Mouse (Mus musculus) layer of hippocampus, adult 2 months (tissue): Measurements from ENCODE around the gene Gpn3. TPM values are rescaled to one million over a fixed set of nuclear protein-coding genes. Genes with fewer than 3 reads are reported as not detected.

Experiments used
- DNase-seq, 2 experiments: peaks; one replicate each; pipeline ENCODE4 v3.0.0; 2022; ENCODE audit warnings: low spot score in 2 of 2
- H3K27ac ChIP-seq: fragments of 200-600 bp; 2 replicates; pipeline ENCODE4 v1.8.1; 2022
- H3K4me3 ChIP-seq: fragments of 200-600 bp; 2 replicates; pipeline ENCODE4 v1.8.1; 2022; ENCODE audit warnings: mild to moderate bottlenecking
- CTCF ChIP-seq: fragments of 200-600 bp; conservative IDR thresholded peaks from 2 replicates; pipeline ENCODE4 v1.8.1; 2022; ENCODE audit warnings: antibody characterized with exemption, mild to moderate bottlenecking, moderate library complexity
- long read RNA-seq, 2 experiments: library from polyadenylated mRNA; stranded (forward); transcript quantifications; one replicate each; pipeline ENCODE4 v2.0.0; 2021; ENCODE audit warnings: borderline mapping rate in 2 of 2
- total RNA-seq, 2 experiments: library from RNA; stranded (reverse); gene quantifications; 2 replicates each; pipeline ENCODE4 v1.2.3; 2021

Gene Gpn3
- 10 to 100 TPM; 30.0 to 32.3 TPM for total RNA-seq
- long read RNA-seq, experiment 1, transcript Gpn3-201 (8 exons, 1,592 nt) = major isoform, 24 of 25 reads
- long read RNA-seq, experiment 1, partial matches to known transcripts = 1 of 25 reads
- long read RNA-seq, experiment 1, other reads (novel, unspliced or antisense) = 0 of 25 reads
- long read RNA-seq, experiment 2, transcript Gpn3-201 (8 exons, 1,592 nt) = major isoform, 36 of 42 reads
- long read RNA-seq, experiment 2, partial matches to known transcripts = 1 of 42 reads
- long read RNA-seq, experiment 2, other reads (novel, unspliced or antisense) = 4 of 42 reads

GRCm38 (mm10) chr5:122371591-122372191 is at the start of gene Gpn3:
Gene Gpn3 (plus strand): TSS chr5:122371876.
- peak within 1 kb of the TSS; percentile 68 for H3K4me3 ChIP-seq
- H3K27ac ChIP-seq = peak within 1 kb of the TSS; percentile 98
- no peak for TF ChIP-seq CTCF
- no peak for DNase-seq

- no peak for TF ChIP-seq CTCF
- H3K27ac ChIP-seq = no peak overlapping the region
Observed at GRCm38 (mm10) chr5:122323523-122323922, 48.2 kb upstream of the Gpn3 start.

DNA sequence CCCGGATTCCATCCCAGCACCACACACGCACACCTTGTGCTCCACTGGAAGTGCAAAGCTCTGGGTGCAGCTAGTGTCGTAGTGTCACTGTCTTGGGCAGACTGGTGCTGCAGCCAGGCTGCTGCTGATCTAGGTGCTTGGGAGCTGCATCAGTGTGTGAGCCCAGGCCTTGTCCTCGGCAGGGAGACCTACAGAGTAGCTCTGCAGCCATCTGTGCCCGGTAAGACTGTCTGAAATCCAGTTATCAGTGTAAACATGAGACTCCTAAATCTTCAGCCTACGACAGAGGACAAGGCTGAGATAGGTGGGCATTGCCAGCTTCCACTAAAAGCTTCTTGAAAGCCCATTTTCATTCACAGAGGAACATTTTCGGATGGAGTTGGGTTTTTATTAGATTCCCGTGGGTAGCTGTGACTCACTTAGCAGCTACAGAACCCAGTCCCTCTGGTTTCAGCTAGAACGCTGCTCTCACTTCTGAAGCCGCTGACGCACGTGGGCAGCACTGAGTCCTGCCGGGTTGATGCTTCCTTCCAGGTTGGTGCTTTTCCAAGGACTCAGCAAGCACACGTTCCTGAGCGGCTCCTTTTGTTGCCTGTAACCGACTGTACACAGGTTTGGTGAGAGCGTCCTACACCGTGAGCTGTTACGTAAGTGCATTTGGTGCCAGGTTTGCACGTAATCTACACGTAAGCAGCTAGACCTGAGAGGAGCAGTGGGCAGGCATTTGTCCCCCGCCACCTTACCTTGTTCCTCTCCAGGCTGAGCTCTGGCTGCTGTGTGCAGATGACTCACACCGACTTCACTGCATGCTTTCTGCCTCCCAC is 46.9 kb upstream of the Gpn3 start:
- TF ChIP-seq CTCF = peak; percentile 50
- DNase-seq = peak; percentile 65 to 81
- Histone ChIP-seq H3K27ac (peak overlapping the region; percentile 88), H3K4me3 (peak overlapping the region; percentile 8; the same call in 1 of the 2 replicates)

More at GRCm38 (mm10) chr5:122323523-122323922, 48.2 kb upstream of the Gpn3 start:
- no peak overlapping the region for H3K4me3 ChIP-seq
- DNase-seq = no peak

DNA sequence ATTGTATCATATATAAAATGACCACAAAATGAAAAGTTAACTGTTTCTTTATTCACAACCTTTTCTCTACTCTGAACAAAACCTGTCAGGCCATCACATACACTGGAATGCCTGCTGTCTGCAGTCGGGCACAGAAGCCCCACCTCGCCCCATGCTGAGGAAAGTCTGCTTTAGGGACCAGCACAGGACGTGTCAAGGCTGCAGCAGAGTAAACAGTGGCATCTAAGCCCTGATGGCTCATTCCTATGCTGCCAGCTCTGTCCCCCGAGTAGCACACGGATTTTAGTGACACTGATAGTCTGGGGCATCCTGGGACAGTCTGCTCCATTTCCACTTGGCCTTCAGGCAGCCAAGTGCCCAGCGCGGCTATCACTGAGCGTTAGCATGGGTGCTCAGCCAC is 46.2 kb upstream of the Gpn3 start:
- DNase-seq = no peak
- H3K4me3 ChIP-seq = no peak overlapping the region; the same call in 1 of the 2 replicates
- TF ChIP-seq CTCF = no peak
- H3K27ac ChIP-seq = peak overlapping the region; percentile 88

DNA sequence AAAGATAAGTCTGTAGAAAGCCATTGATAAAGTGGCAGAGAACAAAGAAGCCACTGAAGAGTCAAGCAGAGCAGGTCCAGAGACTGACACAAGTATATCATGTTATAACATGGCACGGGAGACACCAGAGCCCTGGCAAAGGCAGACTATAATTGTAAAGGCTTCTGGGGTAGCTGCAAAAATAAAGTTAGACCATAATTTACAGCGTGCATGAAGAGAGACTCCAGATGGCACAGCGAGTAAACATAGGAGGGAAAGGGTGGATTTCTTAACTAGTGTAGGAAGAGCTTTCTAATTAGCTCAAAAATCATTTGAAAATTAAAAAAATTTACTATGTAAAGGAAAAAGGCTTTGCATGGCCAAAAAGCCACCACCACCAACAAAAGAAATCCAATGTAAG is 44.4 kb upstream of the Gpn3 start:
- no peak for DNase-seq
- Histone ChIP-seq H3K4me3 (no peak overlapping the region), H3K27ac (peak overlapping the region; percentile 36)
- no peak for TF ChIP-seq CTCF

DNA sequence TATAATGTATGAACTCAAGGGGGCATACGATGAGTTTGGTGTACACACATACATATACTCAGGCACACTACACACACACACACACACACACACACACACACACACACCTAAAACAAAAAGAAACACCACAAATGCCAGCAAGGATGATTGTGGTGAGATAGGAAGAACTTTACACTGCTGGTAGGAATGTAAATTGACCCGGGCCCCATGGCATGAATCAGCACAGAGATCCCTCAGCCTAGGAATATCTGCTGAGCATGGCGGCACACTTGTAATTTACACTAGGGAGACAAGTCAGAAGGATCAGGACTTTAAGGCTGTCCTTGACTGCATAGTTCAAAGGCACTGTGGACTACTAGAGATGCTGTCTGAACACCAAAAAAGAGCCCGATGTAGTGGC is 41.4 kb upstream of the Gpn3 start:
- no peak for DNase-seq
- H3K27ac ChIP-seq = no peak overlapping the region
- no peak for TF ChIP-seq CTCF
- H3K4me3 ChIP-seq = no peak overlapping the region

GRCm38 (mm10) chr5:122334682-122335081 is 37.0 kb upstream of the Gpn3 start:
- no peak overlapping the region for H3K4me3 ChIP-seq
- no peak for TF ChIP-seq CTCF
- H3K27ac ChIP-seq = no peak overlapping the region
- no peak for DNase-seq

- TF ChIP-seq CTCF = no peak
- Histone ChIP-seq H3K4me3 (no peak overlapping the region), H3K27ac (no peak overlapping the region)
- no peak for DNase-seq
Observed at GRCm38 (mm10) chr5:122336554-122337294, 35.0 kb upstream of the Gpn3 start.

GRCm38 (mm10) chr5:122342874-122343273 is 28.8 kb upstream of the Gpn3 start:
- Histone ChIP-seq H3K4me3 (no peak overlapping the region), H3K27ac (no peak overlapping the region)
- no peak for TF ChIP-seq CTCF
- no peak for DNase-seq

DNA sequence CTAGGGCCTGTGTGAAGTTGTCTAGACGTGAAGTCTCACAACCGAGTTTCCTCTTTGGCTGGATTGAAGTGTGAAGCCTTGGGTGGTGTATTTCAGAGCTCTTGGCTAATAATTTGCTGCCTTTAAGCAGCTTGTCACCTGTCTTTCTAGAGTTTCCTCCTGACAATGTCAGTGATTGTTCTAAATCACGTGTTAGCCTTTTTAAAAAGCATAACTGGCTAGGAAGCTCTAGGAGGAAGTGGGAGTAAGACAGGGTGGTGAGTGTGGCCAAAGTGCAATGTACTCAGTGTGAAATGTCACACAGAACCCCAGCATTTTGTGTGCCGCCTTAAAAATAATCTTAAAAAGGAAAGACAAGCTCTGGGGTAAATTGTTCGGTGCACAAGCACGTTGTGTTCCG is 27.9 kb upstream of the Gpn3 start:
- TF ChIP-seq CTCF = no peak
- DNase-seq = no peak
- H3K27ac ChIP-seq = no peak overlapping the region

GRCm38 (mm10) chr5:122344260-122344659 is 27.4 kb upstream of the Gpn3 start:
- Histone ChIP-seq H3K27ac (no peak overlapping the region), H3K4me3 (no peak overlapping the region)
- peak; percentile 93 for TF ChIP-seq CTCF
- peak; percentile 58 to 82 for DNase-seq

More for the DNA sequence above, 27.9 kb upstream of the Gpn3 start:
- no peak overlapping the region for H3K4me3 ChIP-seq

- Histone ChIP-seq H3K27ac (no peak overlapping the region), H3K4me3 (no peak overlapping the region)
- TF ChIP-seq CTCF = peak; percentile 57
- DNase-seq = no peak
Observed at GRCm38 (mm10) chr5:122345777-122346176, 25.9 kb upstream of the Gpn3 start.
